Mouse (Mus musculus) telencephalon, adult 2 months (tissue): ENCODE measurements at regions not wholly inside any gene's neighbourhood (a gene's known extent, or its start where the extent isn't known, plus 50 kb on each side); places are given as distances from the start of the nearest gene placed in this dataset.

Source experiments
- DNase-seq: peaks from one replicate; pipeline ENCODE4 v3.0.0-alpha.2; 2011; ENCODE audit warnings: low read depth, low spot score

DNA sequence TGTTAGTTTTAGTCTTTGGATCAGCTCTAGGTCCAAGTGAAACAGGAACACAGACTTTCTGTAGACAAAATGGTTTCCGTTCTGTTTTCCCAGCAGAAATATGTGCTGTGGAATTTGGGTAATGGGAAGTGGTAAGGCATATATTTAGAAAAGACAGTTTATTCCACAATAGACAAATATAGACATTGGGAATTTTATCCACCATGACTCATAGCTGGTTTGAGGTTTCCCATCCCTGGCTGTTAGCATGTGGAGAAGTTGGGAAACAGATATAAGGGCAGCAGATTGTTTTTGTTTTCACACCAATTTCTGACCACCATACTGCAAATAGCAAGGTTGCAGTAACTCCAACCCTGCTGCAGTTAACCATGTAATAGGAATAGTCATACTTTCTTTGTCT lies 385.0 kb upstream of the Adam34 start:
- no peak for DNase-seq

DNA sequence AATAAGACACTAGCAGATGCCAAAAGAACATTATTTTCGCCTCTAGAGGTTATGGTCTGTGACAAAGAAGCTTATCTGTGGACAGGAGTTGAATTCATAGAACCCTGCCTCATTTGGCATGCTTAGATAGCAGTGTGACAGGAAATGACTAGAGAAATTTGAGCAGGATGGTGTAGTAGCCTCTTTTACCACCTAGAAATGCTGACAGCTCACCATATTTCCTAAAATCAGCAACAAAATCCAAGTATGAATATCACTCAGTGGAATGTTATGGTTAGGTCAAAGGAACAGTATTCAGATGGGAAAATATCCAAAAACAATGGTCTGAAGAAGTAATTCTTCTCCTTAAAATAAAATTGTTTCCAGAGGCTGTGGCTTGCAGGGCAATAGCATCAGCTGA lies 383.6 kb upstream of the Adam34 start:
- DNase-seq, result no peak

DNA sequence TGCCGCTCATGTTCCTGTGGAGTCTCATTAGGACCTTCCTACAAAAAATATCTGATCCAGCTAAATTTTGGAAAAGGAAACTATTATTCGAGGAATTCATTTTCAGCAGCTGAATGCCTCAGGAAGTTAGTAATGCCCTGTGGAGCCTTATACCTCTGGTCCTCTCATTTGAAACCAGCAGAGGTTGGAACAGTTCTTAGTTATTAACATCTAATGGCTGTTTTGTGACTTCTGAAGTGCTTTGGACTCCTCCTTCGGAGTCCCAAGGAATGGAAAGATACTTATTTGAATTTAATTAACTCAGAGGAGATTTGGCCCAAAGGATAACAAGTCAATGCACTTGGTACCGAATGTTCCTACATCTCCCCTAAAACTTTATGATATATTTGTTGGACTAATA lies 372.2 kb upstream of the Adam34 start:
- DNase-seq, result no peak

DNA sequence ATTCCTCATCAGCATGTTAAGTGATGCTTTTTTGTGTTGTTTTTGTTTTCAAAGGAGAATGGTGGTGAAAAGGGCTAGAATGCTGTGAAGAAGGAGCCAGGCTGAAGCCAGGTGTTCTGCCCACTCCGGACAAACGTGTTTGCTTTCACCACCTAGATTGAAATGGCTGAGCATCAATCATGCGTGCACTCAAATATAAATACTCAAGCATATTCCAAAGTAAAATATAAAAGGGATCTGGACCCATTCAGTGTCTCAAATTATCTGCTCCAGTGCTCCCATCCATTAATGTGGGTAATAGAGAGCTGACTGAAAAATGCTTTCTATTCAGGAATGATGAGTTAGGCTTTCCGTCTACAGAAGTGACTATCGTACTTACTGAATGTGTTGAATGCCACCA lies 349.0 kb upstream of the Adam34 start:
- no peak for DNase-seq

DNA sequence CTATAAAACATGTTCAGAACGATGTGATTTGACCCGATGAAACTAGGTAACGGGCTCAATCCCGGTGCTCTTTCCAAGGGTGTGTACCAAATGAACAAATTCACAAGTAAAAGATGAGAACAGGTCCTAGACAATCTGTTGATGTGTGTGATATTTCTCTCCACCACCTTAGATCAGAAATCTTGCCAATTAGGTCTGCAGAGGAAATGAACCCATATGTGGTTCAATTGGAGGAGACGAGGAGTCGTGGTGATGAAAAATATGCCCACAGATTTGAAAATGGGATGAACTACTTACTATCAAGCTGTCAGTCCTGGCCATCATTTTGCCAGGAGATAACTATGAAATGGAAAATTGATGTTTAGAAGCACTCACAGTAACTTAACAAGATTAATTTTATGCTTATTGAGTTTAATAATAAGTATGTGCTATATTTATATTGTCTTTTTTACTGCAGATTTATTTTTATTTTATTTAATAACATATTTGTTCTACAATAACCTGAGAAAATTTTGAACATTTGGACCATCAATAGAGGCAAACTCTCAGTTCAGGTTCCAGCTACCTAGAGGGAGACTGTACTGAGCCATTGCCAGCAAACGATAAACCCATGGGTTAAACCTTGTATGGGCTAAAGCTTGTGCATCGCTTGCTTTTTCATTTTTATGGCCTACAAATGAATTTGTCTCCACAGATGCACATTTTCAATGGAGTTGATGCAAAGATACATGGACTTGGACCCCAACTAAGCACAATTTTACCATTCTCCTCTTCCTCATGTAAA lies 332.9 kb upstream of the Adam34 start:
- no peak for DNase-seq

DNA sequence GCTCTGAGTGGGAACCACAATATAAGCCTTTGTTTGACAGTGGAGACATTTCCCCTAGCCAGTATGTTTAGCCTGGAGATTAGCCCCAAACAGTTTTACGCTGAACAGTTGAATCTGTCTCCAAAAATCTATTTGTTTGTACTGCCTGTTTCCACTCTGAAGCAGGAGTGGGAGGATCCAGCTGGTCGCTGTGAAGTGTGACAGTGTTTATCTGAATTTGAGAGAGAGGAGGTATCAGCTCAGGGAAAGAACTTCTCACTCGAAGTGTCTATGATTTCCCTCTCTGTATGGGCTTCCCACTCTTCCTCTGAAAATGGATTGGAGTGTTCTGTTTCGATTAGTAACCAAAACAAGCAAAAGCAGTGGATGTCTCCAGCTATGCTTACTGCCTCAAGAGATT lies 324.4 kb upstream of the Adam34 start:
- DNase-seq, result peak; percentile 71

DNA sequence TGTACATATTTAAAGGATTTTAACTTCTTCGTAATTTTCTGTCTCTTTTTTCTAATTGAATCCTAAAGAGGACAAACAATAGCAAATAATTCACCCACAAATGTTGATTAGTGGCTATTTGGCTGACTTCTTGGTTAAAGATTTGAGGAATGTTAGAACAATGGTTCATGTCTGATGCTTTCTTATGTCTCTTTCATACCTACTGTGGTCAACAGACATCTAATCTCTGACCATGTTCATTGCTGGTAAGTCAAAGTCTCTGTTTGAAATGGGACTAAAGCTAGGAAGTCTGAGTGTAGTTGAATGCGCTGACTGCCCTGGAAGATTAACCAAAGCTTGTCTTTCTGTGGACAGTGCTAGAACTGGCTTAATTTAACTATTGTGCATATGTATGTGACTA lies 321.5 kb upstream of the Adam34 start:
- DNase-seq, result no peak

DNA sequence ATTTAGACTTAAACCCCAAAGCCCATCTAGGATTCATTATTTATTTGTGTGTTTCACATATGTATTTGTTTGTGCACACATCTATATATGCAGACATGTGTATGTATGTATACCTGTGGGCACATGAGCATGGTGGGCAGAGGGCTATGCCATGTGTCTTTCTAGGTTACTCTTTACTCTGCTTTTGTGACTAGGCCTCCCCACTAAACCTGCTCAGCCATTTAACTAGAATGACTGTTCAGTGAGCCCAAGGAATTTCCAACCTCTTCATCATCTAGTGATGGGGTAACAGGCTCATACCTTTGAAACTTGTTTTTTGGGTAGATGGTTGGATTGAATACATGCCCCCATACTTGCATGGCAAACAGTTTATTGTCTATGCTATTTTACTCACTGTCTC lies 321.1 kb upstream of the Adam34 start:
- no peak for DNase-seq

DNA sequence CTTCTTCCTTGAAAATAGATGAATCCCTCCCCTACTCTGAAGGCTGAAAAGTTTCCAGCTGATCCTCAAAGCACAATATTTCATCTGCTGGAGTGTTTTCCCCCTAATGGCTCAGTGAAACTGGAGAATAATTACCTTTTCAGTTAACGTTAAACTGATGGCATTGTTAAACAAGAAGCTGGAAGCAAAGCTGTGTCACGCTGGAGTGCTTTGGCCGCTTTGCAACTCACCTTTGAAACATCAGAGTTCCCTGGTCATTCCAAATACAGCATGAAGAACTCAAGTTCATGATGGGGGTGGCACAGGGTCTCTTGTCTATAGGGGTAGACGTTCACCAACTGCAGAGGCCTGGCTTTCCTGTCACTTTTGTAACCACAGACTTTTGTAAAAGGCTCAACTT lies 317.9 kb upstream of the Adam34 start:
- DNase-seq, result no peak

DNA sequence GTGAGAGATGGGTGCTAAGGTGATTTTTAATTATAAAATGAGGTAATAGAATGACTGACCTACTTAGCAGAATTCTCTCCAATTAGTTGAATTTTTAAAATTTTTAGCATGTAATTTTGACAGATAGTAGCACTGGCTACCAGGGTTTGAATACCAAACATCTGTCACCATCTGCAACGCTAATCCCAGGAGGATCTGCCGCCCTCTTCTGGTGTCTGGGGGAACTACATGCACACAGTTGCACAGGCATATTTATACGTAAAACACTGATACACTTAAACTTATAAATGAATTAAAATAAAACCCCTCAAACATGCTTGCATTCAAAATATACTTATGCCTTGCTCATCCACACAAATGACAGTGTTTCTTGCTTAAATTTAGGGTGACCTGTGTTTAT lies 316.1 kb upstream of the Adam34 start:
- no peak for DNase-seq

DNA sequence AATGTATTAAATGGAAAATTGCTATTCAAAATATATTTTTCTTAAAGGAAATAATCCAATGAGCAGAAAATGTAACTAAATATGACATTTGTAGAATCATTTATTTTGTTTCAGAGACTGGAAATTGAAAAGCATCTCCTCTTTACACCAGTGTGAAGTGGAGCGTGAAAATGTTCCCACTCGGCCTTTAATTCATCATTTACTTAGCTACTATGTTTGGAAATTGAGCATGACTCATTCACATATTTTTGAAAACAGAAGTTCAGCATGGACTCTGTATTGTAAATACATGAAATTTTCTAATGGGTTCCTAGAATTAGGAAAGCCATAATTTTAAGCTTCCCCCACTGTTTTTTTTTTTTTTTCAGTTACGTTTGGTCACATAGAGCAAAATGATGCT lies 314.2 kb upstream of the Adam34 start:
- peak; percentile 28 for DNase-seq
